Mouse (Mus musculus) MEL (cell line): Measurements from ENCODE around the gene Krtap3-1. TPM values are rescaled to one million over a fixed set of nuclear protein-coding genes. Genes with fewer than 3 reads are reported as not detected.

Experiments
- DNase-seq: peaks from one replicate; pipeline ENCODE4 v3.0.0; 2011; ENCODE audit warnings: low read depth, low spot score
- H3K27ac ChIP-seq: 2 replicates; pipeline ENCODE4 v1.5.1; 2012; ENCODE audit warnings: low read depth, mild to moderate bottlenecking, control low read depth, low read length, moderate library complexity; ENCODE audit not compliant: control insufficient read depth
- H3K27me3 ChIP-seq, 2 experiments: fragments of 150-350 bp in 1 of 2; sonication (generic) in 1 of 2; 2 replicates each; pipeline ENCODE4 v1.6.1; 2012; ENCODE audit warnings: low read length in 2 of 2, mild to moderate bottlenecking in 2 of 2, improper control_type of control experiment in 1 of 2, moderate library complexity in 1 of 2; ENCODE audit not compliant: insufficient read depth in 2 of 2, control insufficient read depth in 1 of 2
- H3K36me3 ChIP-seq, 2 experiments: 2 replicates each; pipeline ENCODE4 v1.6.1; 2012 to 2014; ENCODE audit warnings: low read length in 2 of 2, improper control_type of control experiment in 1 of 2, inconsistent platforms in 1 of 2, mild to moderate bottlenecking in 1 of 2; ENCODE audit not compliant: insufficient read depth in 2 of 2, control insufficient read depth in 1 of 2
- H3K4me1 ChIP-seq, 2 experiments: fragments of 150-350 bp in 1 of 2; sonication (generic) in 1 of 2; 2 replicates each; pipeline ENCODE4 v1.6.1; 2012; ENCODE audit warnings: low read length in 2 of 2, improper control_type of control experiment in 1 of 2, mild to moderate bottlenecking in 1 of 2; ENCODE audit not compliant: insufficient read depth in 2 of 2, control insufficient read depth in 1 of 2
- H3K4me3 ChIP-seq, 2 experiments: fragments of 150-350 bp in 1 of 2; sonication (generic) in 1 of 2; 2 replicates each; pipeline ENCODE4 v1.5.1; 2012; ENCODE audit warnings: low read depth in 2 of 2, low read length in 2 of 2, mild to moderate bottlenecking in 2 of 2, moderate library complexity in 2 of 2, control low read depth in 1 of 2, improper control_type of control experiment in 1 of 2; ENCODE audit not compliant: control insufficient read depth in 1 of 2, insufficient read depth in 1 of 2
- H3K79me2 ChIP-seq: 2 replicates; pipeline ENCODE4 v1.6.1; 2012; ENCODE audit warnings: mild to moderate bottlenecking, low read length, moderate library complexity; ENCODE audit not compliant: control insufficient read depth, poor library complexity, insufficient read depth
- H3K9ac ChIP-seq: 2 replicates; pipeline ENCODE4 v1.6.1; 2012; ENCODE audit warnings: low read depth, mild to moderate bottlenecking, control low read depth, low read length, moderate library complexity; ENCODE audit not compliant: control insufficient read depth, poor library complexity, severe bottlenecking
- H3K9me3 ChIP-seq: fragments of 150-350 bp; sonication (generic); replicated peaks from 2 replicates; pipeline ENCODE4 v1.6.1; 2012; ENCODE audit warnings: mild to moderate bottlenecking, low read length, improper control_type of control experiment, moderate library complexity; ENCODE audit not compliant: insufficient read depth
- BHLHE40 ChIP-seq: IDR thresholded peaks from 2 replicates; pipeline ENCODE4 v1.6.1; 2012; ENCODE audit warnings: low read depth, mild to moderate bottlenecking, inconsistent platforms, low read length, improper control_type of control experiment, borderline replicate concordance
- EP300 ChIP-seq, 2 experiments: IDR thresholded peaks; 2 replicates each; pipeline ENCODE4 v1.6.1; 2011; ENCODE audit warnings: improper control_type of control experiment in 2 of 2, low read length in 2 of 2, low read depth in 1 of 2, mild to moderate bottlenecking in 1 of 2
- MAFK ChIP-seq: IDR thresholded peaks from 2 replicates; pipeline ENCODE4 v1.6.1; 2011; ENCODE audit warnings: low read depth, mild to moderate bottlenecking, low read length, improper control_type of control experiment, borderline replicate concordance
- MAZ ChIP-seq: IDR thresholded peaks from 2 replicates; pipeline ENCODE4 v1.6.1; 2012; ENCODE audit warnings: low read depth, mild to moderate bottlenecking, inconsistent platforms, low read length, improper control_type of control experiment
- POLR2A ChIP-seq, 2 experiments: IDR thresholded peaks; 2 replicates each; pipeline ENCODE4 v1.6.1; 2011 to 2012; ENCODE audit warnings: low read length in 2 of 2, mild to moderate bottlenecking in 2 of 2, control low read depth in 1 of 2, improper control_type of control experiment in 1 of 2, low read depth in 1 of 2, moderate library complexity in 1 of 2; ENCODE audit not compliant: control insufficient read depth in 1 of 2, insufficient read depth in 1 of 2, poor library complexity in 1 of 2
- POLR2AphosphoS5 ChIP-seq: IDR thresholded peaks from 2 replicates; pipeline ENCODE4 v1.6.1; 2012; ENCODE audit warnings: low read depth, borderline replicate concordance, mild to moderate bottlenecking, inconsistent platforms, low read length, moderate library complexity, mixed read lengths
- SIN3A ChIP-seq: IDR thresholded peaks from 2 replicates; pipeline ENCODE4 v1.6.1; 2012; ENCODE audit warnings: low read length, improper control_type of control experiment, inconsistent platforms
- SMC3 ChIP-seq: IDR thresholded peaks from 2 replicates; pipeline ENCODE4 v1.6.1; 2011; ENCODE audit warnings: low read depth, low read length, improper control_type of control experiment
- TAL1 ChIP-seq: IDR thresholded peaks from 2 replicates; pipeline ENCODE4 v1.6.1; 2012; ENCODE audit warnings: mild to moderate bottlenecking, inconsistent platforms, low read length, moderate library complexity, mixed read lengths
- TBP ChIP-seq: IDR thresholded peaks from 2 replicates; pipeline ENCODE4 v1.8.0; 2011; ENCODE audit warnings: low read depth, low read length, improper control_type of control experiment
- TCF12 ChIP-seq: IDR thresholded peaks from 2 replicates; pipeline ENCODE4 v1.6.1; 2014; ENCODE audit warnings: low read depth, mild to moderate bottlenecking, inconsistent platforms, low read length, improper control_type of control experiment, moderate library complexity
- UBTF ChIP-seq: IDR thresholded peaks from 2 replicates; pipeline ENCODE4 v1.6.1; 2012; ENCODE audit warnings: low read depth, mild to moderate bottlenecking, inconsistent platforms, low read length, improper control_type of control experiment, moderate library complexity, borderline replicate concordance; ENCODE audit not compliant: insufficient read depth
- polyA plus RNA-seq, 2 experiments: library from polyadenylated mRNA; stranded (reverse) in 1 of 2; unstranded in 1 of 2; fragments of >175 nt in 1 of 2; fragments of >200 nt in 1 of 2; gene quantifications; 2 replicates each; pipeline versions ENCODE4 v1.2.1 to v1.2.4; 2012; ENCODE audit warnings: low replicate concordance in 2 of 2, low read depth in 1 of 2; ENCODE audit not compliant: insufficient read length in 2 of 2, insufficient read depth in 1 of 2, missing spikeins in 1 of 2
- total RNA-seq: library from RNA; depleted of rRNA; stranded (reverse); fragments of 300-350 nt; gene quantifications from 2 replicates; pipeline ENCODE4 v1.2.3, GENCODE M21; 2012

Krtap3-1 gene
- total and polyA plus RNA-seq, 3 experiments, result not detected

GRCm38 (mm10) chr11:99562580-99562979 lies 3.9 kb downstream of the Krtap3-1 start:
- H3K79me2 ChIP-seq, result no peaks in the 10 kb centered on the region
- no peaks in the 10 kb centered on the region for H3K36me3 ChIP-seq
- no peak for TF ChIP-seq EP300 (IDR thresholded peaks at IDR 0.05; ENCODE audit: low read depth in 1 of 2, low read length in 2 of 2)
- no peak for TF ChIP-seq SMC3
- no peak for TF ChIP-seq MAZ
- no peak for TF ChIP-seq TAL1
- TF ChIP-seq UBTF, result no peak
- TF ChIP-seq MAFK, result no peak
- no peak for TF ChIP-seq POLR2AphosphoS5
- TF ChIP-seq BHLHE40, result no peak
- no peak for TF ChIP-seq TCF12
- TF ChIP-seq SIN3A, result no peak
- no peaks in the 10 kb centered on the region for H3K4me1 ChIP-seq
- no peak overlapping the region for H3K27ac ChIP-seq
- H3K9me3 ChIP-seq, result no peaks in the 10 kb centered on the region; the same call in 1 of the 2 replicates
- H3K9ac ChIP-seq, result no peak overlapping the region
- DNase-seq, result no peak
- no peak overlapping the region for H3K4me3 ChIP-seq
- H3K27me3 ChIP-seq, result no peaks in the 10 kb centered on the region

GRCm38 (mm10) chr11:99559366-99559765 lies 7.1 kb downstream of the Krtap3-1 start, which contains the start of gene Gm11939:
Gm11939 (minus strand) TSS chr11:99559466.
- Histone ChIP-seq H3K36me3 (no peaks in the 10 kb centered on the region), H3K27me3 (no peaks in the 10 kb centered on the region)

GRCm38 (mm10) chr11:99557976-99558745 lies 8.3 kb downstream of the Krtap3-1 start:
- no peak for TF ChIP-seq TBP
- no peaks in the 10 kb centered on the region for H3K9me3 ChIP-seq
- no peak overlapping the region for H3K27ac ChIP-seq
- H3K4me3 ChIP-seq, result no peak overlapping the region
- H3K79me2 ChIP-seq, result no peaks in the 10 kb centered on the region
- DNase-seq, result no peak
- no peaks in the 10 kb centered on the region for H3K36me3 ChIP-seq
- no peak overlapping the region for H3K9ac ChIP-seq
- no peaks in the 10 kb centered on the region for H3K27me3 ChIP-seq
- H3K4me1 ChIP-seq, result no peaks in the 10 kb centered on the region

More at GRCm38 (mm10) chr11:99559366-99559765, 7.1 kb downstream of the Krtap3-1 start, which contains the start of gene Gm11939:
- Histone ChIP-seq H3K4me3 (no peak within 1 kb of the TSS), H3K79me2 (no peaks in the 10 kb centered on the region), H3K9ac (no peak within 1 kb of the TSS), H3K9me3 (no peaks in the 10 kb centered on the region), H3K27ac (no peak within 1 kb of the TSS), H3K4me1 (no peaks in the 10 kb centered on the region)
- DNase-seq, result no peak
- TF ChIP-seq POLR2A (IDR thresholded peaks at IDR 0.05; ENCODE audit: control insufficient read depth in 1 of 2, insufficient read depth in 1 of 2, low read depth in 1 of 2, low read length in 2 of 2, poor library complexity in 1 of 2), result no peak
- TF ChIP-seq POLR2AphosphoS5, result no peak
